Comparison of ENCODE assay signal across 23 mouse cellular contexts in genomic region chr5:146858772-146859171, GRCm38 (mm10). TPM values are rescaled to one million over a fixed set of nuclear protein-coding genes. Genes with fewer than 3 reads are reported as not detected.
A peak's percentile ranks its signal among the peaks of the same experiment; 100 is the strongest.
DNase-seq lines count a peak whose midpoint lies in the region; ATAC-seq and TF ChIP-seq lines count a peak whose summit lies in the region.
"Had no signal": no experiment of that assay in that cellular context is flagged by ENCODE, and none has a peak within 500 bp of the region (broad histone marks: within the 10 kb centered on the region; RNA-seq: fewer than 3 reads in every experiment).

No protein-coding gene starts in this region.

- no peak overlapping the region for H3K27ac ChIP-seq in forebrain, embryonic 15.5 days (replicated peaks)
- no peak overlapping the region; the same call in 1 of the 2 replicates for H3K27ac ChIP-seq in forebrain, embryonic 13.5 days
- peak overlapping the region; percentile 51; the same call in 1 of the 2 replicates for H3K27ac ChIP-seq in layer of hippocampus, adult 2 months
- no peak overlapping the region for H3K27ac ChIP-seq in midbrain, embryonic 16.5 days (ENCODE audit: low read length)
- H3K27ac ChIP-seq: gastrocnemius, adult 2 months; kidney, postnatal 0 days; macrophage; midbrain, embryonic 12.5 days; stomach, postnatal 0 days had no signal

- no peak overlapping the region for H3K4me3 ChIP-seq in forebrain, embryonic 15.5 days
- no peak overlapping the region for H3K4me3 ChIP-seq in forebrain, embryonic 13.5 days
- H3K4me3 ChIP-seq in layer of hippocampus, adult 2 months = no peak overlapping the region
- H3K4me3 ChIP-seq in midbrain, embryonic 16.5 days (ENCODE audit: low read depth, low read length) = no peak overlapping the region
- H3K4me3 ChIP-seq: gastrocnemius, adult 2 months; midbrain, embryonic 12.5 days had no signal

- no peaks in the 10 kb centered on the region for H3K36me3 ChIP-seq in forebrain, embryonic 15.5 days
- no peaks in the 10 kb centered on the region for H3K36me3 ChIP-seq in forebrain, embryonic 13.5 days (ENCODE audit: poor library complexity, severe bottlenecking)
- no peaks in the 10 kb centered on the region for H3K36me3 ChIP-seq in midbrain, embryonic 16.5 days (ENCODE audit: control insufficient read depth, insufficient read depth, low read length)
- H3K36me3 ChIP-seq: midbrain, embryonic 12.5 days had no signal

- ATAC-seq in forebrain, embryonic 15.5 days (replicated peaks) = peak; percentile 48
- ATAC-seq in forebrain, embryonic 13.5 days = no peak
- ATAC-seq in midbrain, embryonic 16.5 days = 0 out of 2 replicates have a peak, but pooled peaks have one; percentile 45
- ATAC-seq: CD4-positive, CD25-positive, alpha-beta regulatory T cell, adult 4 months; inflammation-experienced regulatory T-cells, adult 6 months had no signal

- no peaks in the 10 kb centered on the region for H3K27me3 ChIP-seq in forebrain, embryonic 15.5 days
- H3K27me3 ChIP-seq in forebrain, embryonic 13.5 days = no peaks in the 10 kb centered on the region
- H3K27me3 ChIP-seq in midbrain, embryonic 16.5 days (ENCODE audit: control insufficient read depth, insufficient read depth, low read depth, low read length) = no peaks in the 10 kb centered on the region
- H3K27me3 ChIP-seq: midbrain, embryonic 12.5 days had no signal

- TF ChIP-seq CTCF in layer of hippocampus, adult 2 months (conservative IDR thresholded peaks at IDR 0.05) = no peak
- TF ChIP-seq CTCF in brain, embryonic 14.5 days (IDR thresholded peaks at IDR 0.05; ENCODE audit: borderline replicate concordance, extremely low read depth, insufficient read depth, insufficient read length) = no peak

- H3K4me2 ChIP-seq in forebrain, embryonic 15.5 days (replicated peaks) = no peak overlapping the region
- no peak overlapping the region for H3K4me2 ChIP-seq in forebrain, embryonic 13.5 days
- H3K4me2 ChIP-seq in midbrain, embryonic 16.5 days (ENCODE audit: low read length) = no peak overlapping the region
- H3K4me2 ChIP-seq: midbrain, embryonic 12.5 days had no signal

- WGBS in forebrain, embryonic 15.5 days = 85% methylated on average over 9 of the region's 9 CpGs
- 87% methylated on average over 9 of the region's 9 CpGs for WGBS in forebrain, embryonic 13.5 days
- 78% methylated on average over 9 of the region's 9 CpGs for WGBS in midbrain, embryonic 16.5 days

- no peaks in the 10 kb centered on the region for H3K4me1 ChIP-seq in forebrain, embryonic 15.5 days
- H3K4me1 ChIP-seq in forebrain, embryonic 13.5 days = no peaks in the 10 kb centered on the region
- no peaks in the 10 kb centered on the region for H3K4me1 ChIP-seq in midbrain, embryonic 16.5 days (ENCODE audit: control insufficient read depth, insufficient read depth, low read length)

- H3K9ac ChIP-seq in forebrain, embryonic 15.5 days (replicated peaks) = no peak overlapping the region
- H3K9ac ChIP-seq in forebrain, embryonic 13.5 days = no peak overlapping the region
- H3K9ac ChIP-seq in midbrain, embryonic 16.5 days (ENCODE audit: low read depth, low read length) = no peak overlapping the region
- H3K9ac ChIP-seq: midbrain, embryonic 12.5 days had no signal

- no peak for TF ChIP-seq POLR2A in brain, embryonic 14.5 days (IDR thresholded peaks at IDR 0.05; ENCODE audit: borderline replicate concordance, extremely low read depth, insufficient read depth, insufficient read length, poor library complexity, severe bottlenecking)

- DNase-seq in layer of hippocampus, adult 2 months (ENCODE audit: low spot score in 2 of 2) = peak in 1 of 2 experiments; percentile 2
- no peak for DNase-seq in layer of hippocampus, adult 9-11 months
- DNase-seq in brain, embryonic 14.5 days (ENCODE audit: low read depth) = peak; percentile 52
- no peak for DNase-seq in cerebellum, postnatal 4 days (ENCODE audit: low spot score in 2 of 2)
- no peak for DNase-seq in spleen, adult 12 weeks (ENCODE audit: low spot score)
- DNase-seq: adrenal gland, postnatal 14 days; cerebellum, adult 11 months; cerebellum, adult 9-11 months; gastrocnemius, adult 2 months; kidney, adult 18-20 months; layer of hippocampus, postnatal 36 days; thymus, adult 2 months; thymus, postnatal 4 days had no signal

- H3K9me3 ChIP-seq in forebrain, embryonic 15.5 days = no peaks in the 10 kb centered on the region
- H3K9me3 ChIP-seq in forebrain, embryonic 13.5 days (replicated peaks) = 0 out of 2 replicates have a peak, but pooled peaks cover 5% of the 10 kb centered on the region
- H3K9me3 ChIP-seq in midbrain, embryonic 16.5 days (replicated peaks; ENCODE audit: control insufficient read depth, low read length, poor library complexity, severe bottlenecking) = no peaks in the 10 kb centered on the region
- H3K9me3 ChIP-seq: midbrain, embryonic 12.5 days had no signal

RNA-seq across cellular contexts. Expression of gene Rasl11a, which starts 13.9 kb away (rescaled TPM):
- polyA plus RNA-seq in forebrain, embryonic 15.5 days (2015; fragmentation: Nextera tagmentation; extraction: Ambion mirVana) = 11.9 and 13.4 TPM in 2 replicates
- 17.8 and 19.4 TPM in 2 replicates for polyA plus RNA-seq in forebrain, embryonic 13.5 days (2015; fragmentation: Nextera tagmentation; extraction: Ambion mirVana)
- 10 to 100 TPM; 11.0 to 13.7 TPM for total RNA-seq in layer of hippocampus, adult 2 months (2021)
- 5.5 and 6.5 TPM in 2 replicates for polyA plus RNA-seq in brain, embryonic 14.5 days (2012; rRNA removed)
- polyA plus RNA-seq in midbrain, embryonic 16.5 days (2015; fragmentation: Nextera tagmentation; extraction: Ambion mirVana) = 10.2 and 10.8 TPM in 2 replicates
- total RNA-seq: liver, adult 2 months had no signal
- polyA plus RNA-seq: macrophage had no signal

RNA-seq across cellular contexts. Expression of gene Rpl21, which starts 26.1 kb away (rescaled TPM):
- 358 and 359 TPM in 2 replicates for polyA plus RNA-seq in forebrain, embryonic 15.5 days (2015; fragmentation: Nextera tagmentation; extraction: Ambion mirVana)
- 427 and 455 TPM in 2 replicates for polyA plus RNA-seq in forebrain, embryonic 13.5 days (2015; fragmentation: Nextera tagmentation; extraction: Ambion mirVana)
- 100 to 1,000 TPM; 205 to 212 TPM for total RNA-seq in layer of hippocampus, adult 2 months (2021)
- 222 and 324 TPM in 2 replicates for polyA plus RNA-seq in brain, embryonic 14.5 days (2012; rRNA removed)
- 300 and 310 TPM in 2 replicates for polyA plus RNA-seq in midbrain, embryonic 16.5 days (2015; fragmentation: Nextera tagmentation; extraction: Ambion mirVana)
